Mouse (Mus musculus) liver, postnatal 0 days (tissue): Measurements from ENCODE around the gene Lrrc46.

Experiments
- CTCF ChIP-seq: sonication (generic); IDR thresholded peaks from 2 replicates; pipeline ENCODE4 v1.5.1; 2016; ENCODE audit warnings: antibody characterized with exemption, low read depth
- EP300 ChIP-seq: IDR thresholded peaks from 2 replicates; pipeline ENCODE4 v1.6.1; 2016; ENCODE audit warnings: antibody characterized with exemption, low read depth, mild to moderate bottlenecking

DNA sequence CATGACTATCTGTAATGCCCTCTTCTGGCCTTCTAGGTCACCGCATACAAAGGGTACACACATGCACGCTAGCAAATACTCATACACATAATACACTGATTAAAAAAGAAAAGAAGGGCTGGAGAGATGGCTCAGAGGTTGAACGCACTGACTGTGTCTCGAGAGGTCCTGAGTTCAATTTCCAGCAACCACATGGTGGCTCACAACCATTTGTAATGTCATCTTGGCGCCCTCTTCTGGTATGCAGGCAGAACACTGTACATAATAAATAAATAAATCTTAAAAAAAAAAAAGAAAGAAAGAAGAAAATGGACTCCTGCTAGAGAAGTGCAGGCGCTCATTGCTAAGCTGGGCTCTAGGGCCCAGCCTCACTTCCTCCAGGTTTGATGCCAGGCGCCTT is 4.7 kb upstream of the Lrrc46 start:
- TF ChIP-seq CTCF (peak; percentile 39), EP300 (no peak)
